Mouse (Mus musculus): Measurements from ENCODE around the gene Lima1. TPM values are rescaled to one million over a fixed set of nuclear protein-coding genes. Genes with fewer than 3 reads are reported as not detected.

Lima1 gene
- total RNA-seq, 2 experiments from 2014 or later = 9.9 to 11.0 TPM

DNA sequence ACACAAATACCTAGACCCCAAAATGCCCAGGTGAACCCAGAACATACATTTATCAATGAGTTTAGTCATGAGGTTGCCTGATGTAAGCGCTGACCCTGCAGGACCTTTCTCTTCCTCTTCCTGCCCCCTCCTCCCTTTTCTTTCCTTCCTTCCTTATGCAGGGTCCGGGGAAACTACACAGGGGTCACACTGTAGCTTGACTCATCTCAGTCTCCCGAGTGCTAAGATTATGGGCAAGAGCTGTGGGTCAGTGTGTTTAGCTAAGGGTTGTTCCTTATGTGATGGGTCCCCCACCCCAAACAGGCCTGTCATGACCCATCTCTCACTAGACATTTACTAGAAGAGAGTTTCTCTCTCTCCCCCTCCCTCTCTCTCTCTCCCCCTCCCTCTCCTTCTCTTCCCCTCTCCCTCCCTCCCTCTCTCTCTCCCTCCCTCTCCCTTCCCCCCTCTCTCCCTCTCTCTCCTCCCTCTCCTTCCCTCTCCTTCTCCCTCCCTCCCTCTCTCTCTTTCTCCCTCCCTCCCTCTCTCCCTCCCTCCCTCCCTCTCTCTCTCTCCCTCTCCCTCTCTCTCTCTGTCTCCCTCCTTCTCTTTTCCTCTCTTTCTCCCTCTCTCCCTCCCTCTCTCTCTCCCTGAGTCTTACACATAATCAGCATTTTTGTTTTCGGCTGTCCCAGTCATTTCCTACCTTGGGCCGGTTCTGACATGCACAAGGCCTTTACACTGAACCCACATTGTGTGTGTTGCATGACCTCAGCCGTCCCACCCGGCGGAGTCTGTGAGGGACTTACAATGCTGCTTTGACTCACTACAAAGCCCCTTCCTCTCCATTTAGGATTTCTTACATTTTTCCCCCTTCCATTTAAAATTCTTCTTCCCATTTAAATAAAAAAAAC, 57.7 kb downstream of the Lima1 start:
- intact Hi-C loops (cut with DNase I) = no loop called here
- peak overlapping the region; percentile 36; the same call in 1 of the 2 replicates for H3K4me3 ChIP-seq
- DNase-seq (ENCODE audit: extremely low spot score in 1 of 2, low spot score in 2 of 2) = no peak
- peak overlapping the region; percentile 72; the same call in 1 of the 2 replicates for H3K27ac ChIP-seq
- TF ChIP-seq CTCF (IDR thresholded peaks at IDR 0.05) = no peak

- H3K4me3 ChIP-seq = no peak overlapping the region
- intact Hi-C loops (cut with DNase I) = no loop called here
- no peak for DNase-seq (ENCODE audit: extremely low spot score in 1 of 2, low spot score in 2 of 2)
- TF ChIP-seq CTCF (IDR thresholded peaks at IDR 0.05) = peak; percentile 29; the same call in 1 of the 2 replicates
- no peak overlapping the region for H3K27ac ChIP-seq
Measured at GRCm38 (mm10) chr15:99815999-99816398, 59.3 kb downstream of the Lima1 start.

GRCm38 (mm10) chr15:99814554-99815260, 60.5 kb downstream of the Lima1 start:
- no peak overlapping the region for H3K27ac ChIP-seq
- peak overlapping the region; percentile 18; the same call in 1 of the 2 replicates for H3K4me3 ChIP-seq
- intact Hi-C loops (cut with DNase I) = no loop called here
- no peak for DNase-seq (ENCODE audit: extremely low spot score in 1 of 2, low spot score in 2 of 2)
- TF ChIP-seq CTCF (IDR thresholded peaks at IDR 0.05) = no peak

GRCm38 (mm10) chr15:99813639-99814038, 61.6 kb downstream of the Lima1 start:
- Histone ChIP-seq H3K4me3 (no peak overlapping the region), H3K27ac (no peak overlapping the region)
- DNase-seq (ENCODE audit: extremely low spot score in 1 of 2, low spot score in 2 of 2) = no peak
- intact Hi-C loops (cut with DNase I) = no loop called here
- TF ChIP-seq CTCF (IDR thresholded peaks at IDR 0.05) = no peak

- no peak for TF ChIP-seq CTCF (IDR thresholded peaks at IDR 0.05)
- intact Hi-C loops (cut with DNase I) = no loop called here
- H3K27ac ChIP-seq = no peak overlapping the region
- H3K4me3 ChIP-seq = no peak overlapping the region
- no peak for DNase-seq (ENCODE audit: extremely low spot score in 1 of 2, low spot score in 2 of 2)
Measured at GRCm38 (mm10) chr15:99812097-99812496, 63.2 kb downstream of the Lima1 start.

DNA sequence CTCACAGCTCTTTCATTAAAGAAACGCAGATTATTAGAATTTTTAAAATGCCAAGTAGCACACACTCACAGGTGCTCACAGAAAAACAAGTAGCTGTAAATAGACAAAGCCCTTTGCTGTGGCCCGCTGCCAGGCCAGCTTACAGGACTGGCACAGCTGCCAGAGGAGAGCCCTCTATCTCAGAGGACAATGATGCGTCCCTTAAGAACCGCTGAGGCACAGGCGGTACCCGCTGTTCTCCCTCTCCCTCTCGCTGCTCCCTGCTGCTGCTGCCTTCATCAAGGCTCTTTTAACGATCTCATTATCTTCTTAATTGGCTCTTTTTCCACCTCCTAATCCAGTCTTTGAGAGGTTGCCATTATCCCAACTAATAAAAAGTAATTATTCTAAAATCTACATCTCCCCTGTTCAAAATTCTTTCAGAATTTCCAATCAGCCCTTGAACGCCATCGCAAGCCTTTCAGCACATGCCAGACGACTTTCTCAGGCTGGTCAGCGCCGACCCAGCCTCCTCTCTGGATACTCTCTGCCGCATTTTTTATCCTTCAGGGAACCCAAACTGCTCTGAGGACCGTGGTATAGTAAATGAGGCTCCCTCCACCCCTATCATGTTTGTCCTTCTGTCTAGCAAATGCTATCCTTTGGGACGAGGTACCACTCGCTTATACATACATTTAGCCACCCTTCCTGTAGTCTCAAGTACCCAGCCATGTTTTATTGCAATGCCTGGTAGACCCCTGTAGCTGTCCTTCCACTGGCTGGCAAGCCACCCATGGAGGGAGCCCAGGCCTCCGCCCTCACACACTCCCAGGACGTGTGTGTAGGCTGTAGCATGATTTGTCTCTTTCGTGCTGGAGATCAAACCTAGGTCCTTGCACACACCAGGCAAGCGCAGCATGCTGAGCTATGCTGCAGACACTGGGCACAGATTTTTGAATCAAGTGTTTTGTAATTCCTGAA, 67.2 kb downstream of the Lima1 start:
- H3K4me3 ChIP-seq = no peak overlapping the region
- intact Hi-C loops (cut with DNase I) = no loop called here
- DNase-seq (ENCODE audit: extremely low spot score in 1 of 2, low spot score in 2 of 2) = no peak
- no peak for TF ChIP-seq CTCF (IDR thresholded peaks at IDR 0.05)
- peak overlapping the region; percentile 38; the same call in 1 of the 2 replicates for H3K27ac ChIP-seq

GRCm38 (mm10) chr15:99806171-99806570, 69.1 kb downstream of the Lima1 start:
- Histone ChIP-seq H3K27ac (no peak overlapping the region), H3K4me3 (no peak overlapping the region)
- no peak for DNase-seq (ENCODE audit: extremely low spot score in 1 of 2, low spot score in 2 of 2)
- no peak for TF ChIP-seq CTCF (IDR thresholded peaks at IDR 0.05)
- intact Hi-C loops (cut with DNase I) = no loop called here

DNA sequence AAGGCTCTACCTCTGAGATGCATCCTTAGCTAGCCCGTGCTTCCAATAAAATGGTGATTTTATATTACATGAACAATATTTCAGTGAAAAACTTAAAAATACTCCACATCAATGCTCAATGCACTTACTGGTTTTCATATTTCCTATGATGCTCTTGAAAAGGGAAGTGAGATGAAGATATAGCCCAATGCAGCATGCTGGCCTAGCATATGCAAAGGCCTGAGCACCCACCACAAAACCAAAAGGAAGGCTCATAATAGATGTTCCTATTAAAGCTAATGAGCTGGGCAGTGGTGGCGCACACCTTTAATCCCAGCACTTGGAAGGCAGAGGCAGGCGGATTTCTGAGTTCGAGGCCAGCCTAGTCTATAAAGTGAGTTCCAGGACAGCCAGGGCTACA, 69.6 kb downstream of the Lima1 start:
- DNase-seq (ENCODE audit: extremely low spot score in 1 of 2, low spot score in 2 of 2) = no peak
- H3K27ac ChIP-seq = no peak overlapping the region
- no peak overlapping the region for H3K4me3 ChIP-seq
- TF ChIP-seq CTCF (IDR thresholded peaks at IDR 0.05) = no peak
- intact Hi-C loops (cut with DNase I) = no loop called here

DNA sequence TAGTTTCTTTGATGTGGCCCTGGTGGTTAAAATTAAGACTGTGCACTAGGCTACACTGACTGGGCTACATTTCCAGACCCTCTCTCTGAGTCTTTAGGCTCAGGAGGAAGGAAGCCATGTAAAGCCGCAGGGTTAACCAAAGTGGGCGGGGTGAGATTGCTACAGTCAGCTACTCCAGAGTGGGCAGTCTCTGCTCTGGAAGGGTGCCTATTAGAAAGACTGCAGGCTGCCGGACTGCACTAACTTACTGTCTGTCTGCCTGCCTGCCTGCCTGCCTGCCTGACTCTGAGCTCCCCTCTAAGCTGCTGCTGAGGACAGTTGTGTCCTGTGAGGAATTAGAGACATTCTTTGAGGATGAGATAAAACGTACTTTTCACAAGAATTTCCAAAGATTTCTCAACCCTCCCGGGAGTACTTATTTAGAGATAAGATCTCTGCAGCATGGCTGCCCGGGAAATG, 72.0 kb downstream of the Lima1 start:
- no peak for TF ChIP-seq CTCF (IDR thresholded peaks at IDR 0.05)
- no peak overlapping the region for H3K4me3 ChIP-seq
- H3K27ac ChIP-seq = no peak overlapping the region
- no peak for DNase-seq (ENCODE audit: extremely low spot score in 1 of 2, low spot score in 2 of 2)
- intact Hi-C loops (cut with DNase I) = no loop called here

GRCm38 (mm10) chr15:99801885-99802572, 73.2 kb downstream of the Lima1 start:
- H3K4me3 ChIP-seq = no peak overlapping the region
- no peak overlapping the region for H3K27ac ChIP-seq
- intact Hi-C loops (cut with DNase I) = no loop called here
- no peak for TF ChIP-seq CTCF (IDR thresholded peaks at IDR 0.05)
- no peak for DNase-seq (ENCODE audit: extremely low spot score in 1 of 2, low spot score in 2 of 2)

- no peak overlapping the region for H3K4me3 ChIP-seq
- intact Hi-C loops (cut with DNase I) = no loop called here
- no peak overlapping the region for H3K27ac ChIP-seq
- TF ChIP-seq CTCF (IDR thresholded peaks at IDR 0.05) = no peak
- no peak for DNase-seq (ENCODE audit: extremely low spot score in 1 of 2, low spot score in 2 of 2)
Measured at GRCm38 (mm10) chr15:99799706-99800105, 75.5 kb downstream of the Lima1 start.
